Mouse (Mus musculus) liver, embryonic 14.5 days (tissue): Measurements from ENCODE around the gene Ttc34. TPM values are rescaled to one million over a fixed set of nuclear protein-coding genes. Genes with fewer than 3 reads are reported as not detected.

ENCODE experiments used
- ATAC-seq: fragments of 200-750 bp; cut with Nextera tagmentation; 2 replicates; pipeline ENCODE4 v1.8.0; 2017; ENCODE audit warnings: moderate number of reproducible peaks, mild to moderate bottlenecking, moderate library complexity; ENCODE audit not compliant: insufficient read depth
- DNase-seq, 3 experiments: peaks; one replicate each; pipeline ENCODE4 v3.0.0-alpha.2; 2012 to 2013; ENCODE audit warnings: low read depth in 3 of 3, low spot score in 3 of 3
- H3K27ac ChIP-seq: fragments of 300-500 bp; sonication (generic); 2 replicates; pipeline ENCODE4 v1.5.1; 2014; ENCODE audit warnings: moderate library complexity, mild to moderate bottlenecking, control low read depth, inconsistent platforms
- H3K27me3 ChIP-seq: fragments of 300-500 bp; sonication (generic); 2 replicates; pipeline ENCODE4 v1.6.1; 2014; ENCODE audit warnings: mild to moderate bottlenecking, low read length, moderate library complexity; ENCODE audit not compliant: control insufficient read depth, insufficient read depth
- H3K36me3 ChIP-seq: fragments of 300-500 bp; sonication (generic); replicated peaks from 2 replicates; pipeline ENCODE4 v1.6.1; 2014; ENCODE audit warnings: low read depth; ENCODE audit not compliant: control insufficient read depth, insufficient read depth
- H3K4me1 ChIP-seq, 2 experiments: fragments of 200-500 bp in 1 of 2; fragments of 300-500 bp in 1 of 2; sonication (generic) in 1 of 2; replicated peaks; 2 replicates each; pipeline ENCODE4 v1.6.1; 2012 to 2014; ENCODE audit warnings: antibody characterized with exemption in 1 of 2, inconsistent platforms in 1 of 2, low read length in 1 of 2; ENCODE audit not compliant: control insufficient read depth in 2 of 2, insufficient read depth in 2 of 2
- H3K4me2 ChIP-seq: fragments of 300-500 bp; sonication (generic); 2 replicates; pipeline ENCODE4 v1.6.1; 2014; ENCODE audit warnings: low read depth, mild to moderate bottlenecking, control low read depth, moderate library complexity
- H3K4me3 ChIP-seq, 2 experiments: fragments of 200-500 bp in 1 of 2; fragments of 300-500 bp in 1 of 2; sonication (generic) in 1 of 2; 2 replicates each; pipeline ENCODE4 v1.5.1; 2012 to 2014; ENCODE audit warnings: low read depth in 2 of 2, low read length in 2 of 2, mild to moderate bottlenecking in 2 of 2, control low read depth in 1 of 2, inconsistent platforms in 1 of 2, moderate library complexity in 1 of 2; ENCODE audit not compliant: insufficient read depth in 1 of 2
- H3K9ac ChIP-seq: fragments of 300-500 bp; sonication (generic); replicated peaks from 2 replicates; pipeline ENCODE4 v1.6.1; 2014; ENCODE audit warnings: mild to moderate bottlenecking, control low read depth, moderate library complexity
- H3K9me3 ChIP-seq: fragments of 300-500 bp; sonication (generic); 2 replicates; pipeline ENCODE4 v1.6.1; 2016; ENCODE audit warnings: low read length, mixed read lengths; ENCODE audit not compliant: control insufficient read depth
- CTCF ChIP-seq: IDR thresholded peaks from 2 replicates; pipeline ENCODE4 v1.5.1; 2016; ENCODE audit warnings: antibody characterized with exemption, low read depth, control low read depth
- EP300 ChIP-seq: IDR thresholded peaks from 2 replicates; pipeline ENCODE4 v1.6.1; 2016; ENCODE audit warnings: antibody characterized with exemption, low read depth
- WGBS: fragments of 180-500 bp; shearing (Covaris S2); extraction: QIAGEN DNeasy Blood & Tissue Kit; methylation state at CpG from one replicate; pipeline ENCODE4 v1.1.7; 2014; ENCODE audit not compliant: insufficient replicate concordance; 5-methylcytosine and 5-hydroxymethylcytosine counted together
- polyA plus RNA-seq, 2 experiments: library from polyadenylated mRNA; depleted of rRNA in 1 of 2; stranded (reverse) in 1 of 2; unstranded in 1 of 2; fragments of >200 nt; fragmentation: Nextera tagmentation in 1 of 2; extraction: Ambion mirVana in 1 of 2; gene quantifications; 2 replicates each; pipeline versions ENCODE4 v1.2.1 to v1.2.3; 2012 to 2014

Gene Ttc34
- polyA plus RNA-seq, 2 experiments: not detected

- Histone ChIP-seq H3K9me3 (no peaks in the 10 kb centered on the region), H3K9ac (no peak overlapping the region), H3K4me1 (no peaks in the 10 kb centered on the region), H3K4me2 (no peak overlapping the region), H3K27me3 (peaks cover 6% of the 10 kb centered on the region), H3K36me3 (no peaks in the 10 kb centered on the region), H3K4me3 (no peak overlapping the region), H3K27ac (no peak overlapping the region)
- DNase-seq (no peak), ATAC-seq (no peak)
- TF ChIP-seq EP300 (no peak), CTCF (no peak)
- 37% methylated on average over 5 of the region's 5 CpGs for WGBS
Measured at GRCm38 (mm10) chr4:154800543-154800942, 36.7 kb upstream of the Ttc34 start.

- TF ChIP-seq EP300 (no peak), CTCF (no peak)
- no peak overlapping the region for H3K4me2 ChIP-seq
- H3K27ac ChIP-seq: no peak overlapping the region
- no peak overlapping the region for H3K9ac ChIP-seq
- H3K27me3 ChIP-seq: peaks cover 6% of the 10 kb centered on the region
- 4% methylated on average over 26 of the region's 26 CpGs for WGBS
- ATAC-seq: no peak
- no peak overlapping the region for H3K4me3 ChIP-seq
- H3K9me3 ChIP-seq: no peaks in the 10 kb centered on the region
- no peak for DNase-seq
- H3K4me1 ChIP-seq: no peaks in the 10 kb centered on the region
- H3K36me3 ChIP-seq: no peaks in the 10 kb centered on the region
Measured at GRCm38 (mm10) chr4:154802210-154802609, 35.0 kb upstream of the Ttc34 start.

GRCm38 (mm10) chr4:154825662-154826061, 11.6 kb upstream of the Ttc34 start:
- no peaks in the 10 kb centered on the region for H3K9me3 ChIP-seq
- H3K27ac ChIP-seq: no peak overlapping the region
- H3K9ac ChIP-seq: no peak overlapping the region
- no peaks in the 10 kb centered on the region for H3K36me3 ChIP-seq
- no peak overlapping the region for H3K4me2 ChIP-seq
- ATAC-seq (no peak), DNase-seq (peak in 1 of 3 experiments; percentile 5)
- no peak overlapping the region for H3K4me3 ChIP-seq
- H3K27me3 ChIP-seq: no peaks in the 10 kb centered on the region
- H3K4me1 ChIP-seq: no peaks in the 10 kb centered on the region
- WGBS: 29% methylated on average over 6 of the region's 6 CpGs
- TF ChIP-seq EP300 (no peak), CTCF (peak; percentile 91)

GRCm38 (mm10) chr4:154826224-154826623, 11.0 kb upstream of the Ttc34 start:
- TF ChIP-seq EP300: no peak
- no peak for TF ChIP-seq CTCF
- H3K9me3 ChIP-seq: no peaks in the 10 kb centered on the region
- H3K4me3 ChIP-seq: no peak overlapping the region
- no peaks in the 10 kb centered on the region for H3K36me3 ChIP-seq
- H3K4me2 ChIP-seq: no peak overlapping the region
- DNase-seq: no peak
- ATAC-seq: no peak
- no peaks in the 10 kb centered on the region for H3K27me3 ChIP-seq
- H3K27ac ChIP-seq: no peak overlapping the region
- H3K9ac ChIP-seq: no peak overlapping the region
- H3K4me1 ChIP-seq: no peaks in the 10 kb centered on the region
- 39% methylated on average over 7 of the region's 7 CpGs for whole genome bisulfite sequencing

GRCm38 (mm10) chr4:154827181-154827580, 10.1 kb upstream of the Ttc34 start:
- Histone ChIP-seq H3K4me2 (no peak overlapping the region), H3K9ac (no peak overlapping the region), H3K9me3 (no peaks in the 10 kb centered on the region), H3K36me3 (no peaks in the 10 kb centered on the region), H3K27ac (no peak overlapping the region), H3K4me1 (no peaks in the 10 kb centered on the region), H3K4me3 (no peak overlapping the region), H3K27me3 (no peaks in the 10 kb centered on the region)
- ATAC-seq: no peak
- DNase-seq: no peak
- TF ChIP-seq EP300 (no peak), CTCF (no peak)
- WGBS: 65% methylated on average over 7 of the region's 7 CpGs
